Mouse (Mus musculus) embryonic facial prominence, embryonic 11.5 days (tissue): ENCODE data around the gene Pou3f3. TPM values are rescaled to one million over a fixed set of nuclear protein-coding genes. Genes with fewer than 3 reads are reported as not detected.

Source experiments
- ATAC-seq: fragments of 200-750 bp; cut with Nextera tagmentation; replicated peaks from 2 replicates; pipeline ENCODE4 v1.8.0; 2017; ENCODE audit warnings: low read depth; ENCODE audit not compliant: insufficient number of reproducible peaks, low FRiP score, low TSS enrichment
- DNase-seq: peaks from one replicate; pipeline ENCODE4 v3.0.0-alpha.2; 2015; ENCODE audit warnings: low spot score
- H3K27ac ChIP-seq: fragments of 300-500 bp; sonication (generic); replicated peaks from 2 replicates; pipeline ENCODE4 v1.5.1; 2014; ENCODE audit warnings: mild to moderate bottlenecking, low read depth, low read length, control low read depth
- H3K27me3 ChIP-seq: fragments of 300-500 bp; sonication (generic); 2 replicates; pipeline ENCODE4 v1.6.1; 2014; ENCODE audit warnings: mild to moderate bottlenecking, low read length, moderate library complexity, mixed read lengths; ENCODE audit not compliant: control insufficient read depth, insufficient read depth
- H3K36me3 ChIP-seq: fragments of 300-500 bp; sonication (generic); replicated peaks from 2 replicates; pipeline ENCODE4 v1.6.1; 2014; ENCODE audit warnings: low read depth, mild to moderate bottlenecking, low read length, moderate library complexity, mixed read lengths; ENCODE audit not compliant: control insufficient read depth, insufficient read depth
- H3K4me1 ChIP-seq: fragments of 300-500 bp; sonication (generic); 2 replicates; pipeline ENCODE4 v1.6.1; 2014; ENCODE audit warnings: low read length, mixed read lengths; ENCODE audit not compliant: control insufficient read depth, insufficient read depth
- H3K4me2 ChIP-seq: fragments of 300-500 bp; sonication (generic); 2 replicates; pipeline ENCODE4 v1.6.1; 2014; ENCODE audit warnings: low read depth, mild to moderate bottlenecking, control low read depth, low read length, moderate library complexity
- H3K4me3 ChIP-seq: fragments of 300-500 bp; sonication (generic); 2 replicates; pipeline ENCODE4 v1.5.1; 2014; ENCODE audit warnings: low read depth, low read length, control low read depth
- H3K9ac ChIP-seq: fragments of 300-500 bp; sonication (generic); replicated peaks from 2 replicates; pipeline ENCODE4 v1.6.1; 2014; ENCODE audit warnings: mild to moderate bottlenecking, control low read depth, low read length
- H3K9me3 ChIP-seq: fragments of 300-500 bp; sonication (generic); replicated peaks from 2 replicates; pipeline ENCODE4 v1.6.1; 2016; ENCODE audit warnings: mild to moderate bottlenecking, low read length, inconsistent platforms, mixed read lengths; ENCODE audit not compliant: control insufficient read depth
- WGBS: fragments of 180-500 bp; shearing (Covaris S2); extraction: QIAGEN DNeasy Blood & Tissue Kit; methylation state at CpG from one replicate; pipeline ENCODE4 v1.1.7; 2014; 5-methylcytosine and 5-hydroxymethylcytosine counted together
- polyA plus RNA-seq: library from polyadenylated mRNA; unstranded; fragments of >200 nt; fragmentation: Nextera tagmentation; extraction: Ambion mirVana; gene quantifications from 2 replicates; pipeline ENCODE4 v1.2.1, GENCODE M21; 2014

Pou3f3 gene
- polyA plus RNA-seq, 1 experiment from 2014 or later = 9.9 TPM

DNA sequence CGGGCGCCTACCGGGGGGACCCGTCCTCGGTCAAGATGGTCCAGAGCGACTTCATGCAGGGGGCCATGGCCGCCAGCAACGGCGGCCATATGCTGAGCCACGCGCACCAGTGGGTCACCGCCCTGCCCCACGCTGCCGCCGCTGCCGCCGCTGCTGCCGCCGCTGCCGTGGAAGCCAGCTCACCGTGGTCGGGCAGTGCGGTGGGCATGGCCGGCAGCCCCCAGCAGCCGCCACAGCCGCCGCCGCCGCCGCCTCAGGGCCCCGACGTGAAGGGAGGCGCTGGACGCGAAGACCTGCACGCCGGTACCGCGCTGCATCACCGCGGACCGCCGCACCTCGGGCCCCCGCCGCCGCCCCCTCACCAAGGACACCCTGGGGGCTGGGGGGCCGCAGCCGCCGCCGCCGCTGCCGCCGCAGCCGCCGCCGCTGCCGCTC lies 1.8 kb downstream of the Pou3f3 start:
- Histone ChIP-seq H3K9me3 (no peaks in the 10 kb centered on the region), H3K27ac (peak overlapping the region; percentile 87), H3K9ac (peak overlapping the region; percentile 70), H3K4me3 (peak overlapping the region; percentile 69), H3K4me1 (peaks cover 2% of the 10 kb centered on the region), H3K36me3 (no peaks in the 10 kb centered on the region), H3K27me3 (peaks cover 31% of the 10 kb centered on the region), H3K4me2 (peak overlapping the region; percentile 83)
- no peak for DNase-seq
- no peak for ATAC-seq
- WGBS = 0% methylated on average over 18 of the region's 58 CpGs

DNA sequence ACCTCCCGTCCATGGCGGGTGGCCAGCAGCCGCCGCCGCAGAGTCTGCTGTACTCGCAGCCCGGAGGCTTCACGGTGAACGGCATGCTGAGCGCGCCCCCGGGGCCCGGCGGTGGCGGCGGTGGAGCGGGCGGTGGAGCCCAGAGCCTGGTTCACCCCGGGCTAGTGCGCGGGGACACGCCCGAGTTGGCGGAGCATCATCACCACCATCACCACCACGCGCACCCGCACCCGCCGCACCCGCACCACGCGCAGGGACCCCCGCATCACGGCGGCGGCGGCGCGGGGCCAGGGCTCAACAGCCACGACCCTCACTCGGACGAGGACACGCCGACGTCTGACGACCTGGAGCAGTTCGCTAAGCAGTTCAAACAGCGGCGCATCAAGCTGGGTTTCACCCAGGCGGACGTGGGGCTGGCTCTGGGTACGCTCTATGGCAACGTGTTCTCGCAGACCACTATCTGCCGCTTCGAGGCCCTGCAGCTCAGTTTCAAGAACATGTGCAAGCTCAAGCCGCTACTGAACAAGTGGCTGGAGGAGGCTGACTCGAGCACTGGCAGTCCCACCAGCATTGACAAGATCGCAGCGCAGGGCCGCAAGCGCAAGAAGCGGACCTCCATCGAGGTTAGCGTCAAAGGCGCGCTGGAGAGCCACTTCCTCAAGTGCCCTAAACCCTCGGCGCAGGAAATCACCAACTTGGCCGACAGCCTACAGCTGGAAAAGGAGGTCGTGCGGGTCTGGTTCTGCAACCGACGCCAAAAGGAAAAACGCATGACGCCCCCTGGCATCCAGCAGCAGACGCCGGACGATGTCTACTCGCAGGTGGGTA lies 2.4 kb downstream of the Pou3f3 start:
- Histone ChIP-seq H3K27ac (peak overlapping the region; percentile 87), H3K36me3 (no peaks in the 10 kb centered on the region), H3K4me3 (peak overlapping the region; percentile 69), H3K9me3 (no peaks in the 10 kb centered on the region), H3K4me2 (peak overlapping the region; percentile 83), H3K4me1 (peaks cover 2% of the 10 kb centered on the region), H3K27me3 (peaks cover 32% of the 10 kb centered on the region), H3K9ac (peak overlapping the region; percentile 70)
- under 1% methylated on average over 67 of the region's 80 CpGs for WGBS
- no peak for ATAC-seq
- DNase-seq = no peak

DNA sequence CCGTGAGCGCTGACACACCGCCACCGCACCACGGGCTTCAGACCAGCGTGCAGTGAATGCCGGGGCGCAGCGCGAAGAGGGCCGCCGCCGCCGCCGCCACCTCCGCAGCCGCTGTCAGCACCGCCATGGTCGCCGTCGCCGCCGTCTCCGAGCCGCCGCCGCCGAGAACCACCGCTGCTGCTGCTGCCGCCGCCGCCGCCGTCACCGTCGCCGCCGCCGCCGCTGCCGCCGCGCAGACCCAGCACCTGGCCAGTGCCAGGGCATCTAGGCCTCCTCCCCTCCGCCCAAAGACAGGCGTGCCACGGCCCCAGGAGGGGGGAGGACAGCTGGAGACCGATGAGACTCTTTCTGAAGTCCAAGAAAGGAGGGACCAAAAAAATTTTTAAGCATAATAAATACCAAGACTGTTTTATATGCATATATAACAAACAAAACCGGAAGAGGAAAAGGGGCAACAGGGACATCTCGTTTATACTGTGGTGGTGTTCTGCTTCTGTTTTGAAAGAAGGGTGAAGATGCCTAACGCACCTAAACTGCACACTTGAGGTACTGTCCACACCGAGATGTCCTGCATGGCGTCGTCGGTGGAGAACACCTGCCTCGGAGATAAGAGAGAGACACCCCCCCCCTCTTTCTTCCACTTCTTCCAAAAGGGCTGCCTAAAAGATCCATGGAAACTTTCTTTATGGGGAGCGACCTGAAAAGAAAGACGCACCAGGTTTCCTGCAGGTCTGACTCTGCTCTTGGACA lies 3.2 kb downstream of the Pou3f3 start:
- H3K4me3 ChIP-seq = peak overlapping the region; percentile 69
- ATAC-seq = no peak
- under 1% methylated on average over 40 of the region's 57 CpGs for WGBS
- H3K27ac ChIP-seq = peak overlapping the region; percentile 87
- no peaks in the 10 kb centered on the region for H3K9me3 ChIP-seq
- H3K4me2 ChIP-seq = peak overlapping the region; percentile 83
- H3K36me3 ChIP-seq = no peaks in the 10 kb centered on the region
- peaks cover 2% of the 10 kb centered on the region for H3K4me1 ChIP-seq
- peak overlapping the region; percentile 70 for H3K9ac ChIP-seq
- DNase-seq = no peak
- H3K27me3 ChIP-seq = peaks cover 37% of the 10 kb centered on the region

DNA sequence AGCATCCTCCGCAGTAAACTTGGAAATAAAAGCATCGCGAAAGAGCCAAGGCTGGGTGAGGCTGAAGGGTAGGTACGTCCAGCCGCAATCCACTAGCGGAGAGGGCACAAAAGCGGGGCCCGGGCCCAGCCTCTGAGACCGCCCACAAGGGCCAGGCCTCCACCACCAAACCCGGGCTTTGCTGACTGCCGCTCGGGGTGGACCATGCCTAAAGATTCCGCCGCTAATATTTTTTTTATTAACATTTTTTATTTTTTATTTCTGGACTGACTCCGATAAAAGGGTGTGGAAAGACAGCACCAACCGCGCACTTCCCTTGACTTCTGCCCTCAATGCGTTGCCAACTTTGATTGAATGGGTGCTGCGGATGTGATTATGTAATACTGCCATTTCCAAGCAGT lies 3.9 kb downstream of the Pou3f3 start:
- ATAC-seq (no peak), DNase-seq (no peak)
- Histone ChIP-seq H3K9me3 (no peaks in the 10 kb centered on the region), H3K4me2 (peak overlapping the region; percentile 26; the same call in 1 of the 2 replicates), H3K9ac (peak overlapping the region; percentile 70), H3K27ac (no peak overlapping the region), H3K4me3 (peak overlapping the region; percentile 69), H3K27me3 (peaks cover 42% of the 10 kb centered on the region), H3K36me3 (no peaks in the 10 kb centered on the region), H3K4me1 (peaks cover 2% of the 10 kb centered on the region)
- WGBS = under 1% methylated on average over 19 of the region's 19 CpGs

DNA sequence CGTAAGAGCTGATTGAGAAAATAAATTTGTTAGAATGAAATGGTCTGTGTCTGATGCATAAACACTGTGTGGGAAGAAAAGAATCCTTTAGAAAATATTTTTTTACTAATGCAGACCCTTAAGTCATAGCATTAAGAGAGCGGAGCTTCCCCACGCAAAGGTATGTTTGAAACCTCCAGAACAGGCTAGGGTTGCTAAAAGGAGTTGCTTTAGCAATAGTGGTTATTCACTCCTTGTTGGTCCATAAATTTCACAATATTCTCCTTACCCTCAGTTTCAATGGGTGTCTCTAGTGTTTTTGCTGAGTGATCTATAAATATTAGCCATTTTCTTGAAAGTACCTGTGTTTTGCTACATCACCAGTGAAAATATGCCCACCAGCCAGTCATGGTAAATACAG lies 4.6 kb downstream of the Pou3f3 start:
- ATAC-seq = no peak
- Histone ChIP-seq H3K36me3 (no peaks in the 10 kb centered on the region), H3K4me1 (peaks cover 2% of the 10 kb centered on the region), H3K4me2 (peak overlapping the region; percentile 10; the same call in 1 of the 2 replicates), H3K9me3 (no peaks in the 10 kb centered on the region), H3K9ac (0 out of 2 replicates have a peak overlapping the region, but pooled peaks have one; percentile 22), H3K27ac (no peak overlapping the region), H3K27me3 (peaks cover 42% of the 10 kb centered on the region), H3K4me3 (peak overlapping the region; percentile 29)
- DNase-seq = no peak
- WGBS = 9% methylated on average over 3 of the region's 3 CpGs

DNA sequence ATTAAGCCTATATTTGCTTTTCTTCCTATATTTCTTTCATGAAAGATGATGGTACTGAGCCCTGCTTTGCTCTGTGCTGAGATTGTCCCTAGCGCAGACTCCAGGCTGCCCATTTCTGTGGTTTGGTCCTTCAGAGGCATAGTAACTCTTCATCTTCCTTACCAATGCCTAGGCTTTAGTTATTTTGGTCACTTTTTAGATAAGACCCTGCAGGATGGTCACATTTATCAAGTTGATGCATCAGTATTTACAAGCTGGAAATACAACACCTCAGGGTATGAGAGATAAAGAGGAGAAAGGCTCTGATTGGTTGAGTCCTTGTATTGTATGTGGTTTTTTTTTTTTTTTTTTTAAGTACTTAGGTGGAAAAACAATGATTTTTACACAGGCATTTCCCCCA lies 5.2 kb downstream of the Pou3f3 start:
- H3K4me1 ChIP-seq = peaks cover 2% of the 10 kb centered on the region
- H3K4me3 ChIP-seq = peak overlapping the region; percentile 19
- ATAC-seq = no peak
- H3K27ac ChIP-seq = no peak overlapping the region
- H3K36me3 ChIP-seq = no peaks in the 10 kb centered on the region
- H3K9ac ChIP-seq = peak overlapping the region; percentile 33
- H3K4me2 ChIP-seq = no peak overlapping the region
- no peak for DNase-seq
- 5% methylated on average over 1 of the region's 1 CpGs for WGBS
- peaks cover 44% of the 10 kb centered on the region for H3K27me3 ChIP-seq
- no peaks in the 10 kb centered on the region for H3K9me3 ChIP-seq

DNA sequence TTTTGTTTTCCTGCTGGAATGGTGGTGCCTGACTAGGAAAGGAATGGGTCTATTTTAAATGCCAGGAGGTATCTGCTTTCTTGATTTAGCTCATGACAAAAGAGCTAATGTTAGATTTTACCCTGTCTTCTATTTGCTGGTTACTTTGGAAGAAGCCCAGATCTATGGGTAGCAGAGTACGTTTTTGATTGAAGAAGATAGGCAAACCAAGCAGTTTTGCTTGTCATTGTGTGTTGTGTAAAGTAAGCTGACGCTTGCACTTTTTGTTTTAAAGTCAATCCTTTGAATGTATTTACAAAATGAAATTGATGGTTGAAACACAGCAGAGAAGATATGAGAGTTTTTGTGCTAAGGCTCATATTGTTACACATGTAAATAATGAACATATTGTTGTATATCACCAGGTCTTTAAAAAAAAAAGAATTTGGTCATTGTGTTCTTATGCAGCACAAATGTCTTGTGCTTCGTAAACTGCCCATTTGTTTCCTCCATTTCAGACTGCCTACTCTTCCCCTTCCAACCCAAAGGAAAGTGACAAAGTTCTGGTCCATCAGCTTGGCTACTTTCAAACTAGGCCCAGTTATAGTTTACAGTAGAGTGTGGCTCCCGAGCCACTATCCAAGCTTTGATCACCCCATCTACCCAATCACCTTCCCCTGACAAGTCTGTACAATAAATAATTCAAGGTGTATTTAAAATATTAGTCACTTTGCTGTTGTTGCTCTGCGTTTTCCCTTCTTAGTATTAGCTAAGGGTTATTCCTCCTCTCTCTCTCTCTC lies 6.5 kb downstream of the Pou3f3 start:
- H3K9me3 ChIP-seq = no peaks in the 10 kb centered on the region
- H3K27me3 ChIP-seq = peaks cover 51% of the 10 kb centered on the region
- no peak overlapping the region for H3K9ac ChIP-seq
- WGBS = 13% methylated on average over 5 of the region's 5 CpGs
- no peak overlapping the region for H3K27ac ChIP-seq
- DNase-seq (no peak), ATAC-seq (no peak)
- H3K4me2 ChIP-seq = peak overlapping the region; percentile 25
- peaks cover 2% of the 10 kb centered on the region; the same call in 1 of the 2 replicates for H3K4me1 ChIP-seq
- peak overlapping the region; percentile 12; the same call in 1 of the 2 replicates for H3K4me3 ChIP-seq
- no peaks in the 10 kb centered on the region for H3K36me3 ChIP-seq
